Comparison of ENCODE assay signal across 19 mouse cellular contexts in the genomic region with DNA sequence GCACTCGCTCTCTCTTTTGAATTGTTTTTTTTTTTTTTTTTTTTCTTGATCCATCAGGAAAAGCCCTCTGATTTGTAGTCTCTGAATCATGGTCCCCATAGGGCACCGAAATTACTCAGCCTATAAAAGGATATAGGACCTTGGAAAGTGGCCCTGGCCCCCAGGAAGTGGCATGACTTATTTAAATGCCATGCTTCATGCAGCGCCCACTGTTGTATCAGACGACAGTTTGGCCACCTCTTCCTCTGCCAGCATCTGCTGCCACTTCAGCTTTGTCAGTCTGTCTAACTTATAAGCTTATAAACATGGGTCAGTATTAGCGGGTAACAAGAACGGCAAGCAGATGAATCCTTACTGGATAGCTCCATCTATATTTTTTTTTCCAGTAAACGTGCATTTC. TPM values are rescaled to one million over a fixed set of nuclear protein-coding genes. Genes with fewer than 3 reads are reported as not detected.
"Had no signal": no experiment of that assay in that cellular context is flagged by ENCODE, and none has a peak within 500 bp of the region (broad histone marks: within the 10 kb centered on the region; RNA-seq: fewer than 3 reads in every experiment).

No protein-coding gene starts in this region.

- H3K4me1 ChIP-seq: liver, embryonic 12.5 days; megakaryocyte, embryonic 14.5 days; neural tube, embryonic 12.5 days had no signal

- H3K4me2 ChIP-seq: limb, embryonic 15.5 days; liver, embryonic 12.5 days; lung, embryonic 15.5 days; neural tube, embryonic 12.5 days had no signal

- H3K36me3 ChIP-seq: limb, embryonic 15.5 days; liver, embryonic 12.5 days; lung, embryonic 15.5 days; neural tube, embryonic 12.5 days had no signal

- ATAC-seq: liver, embryonic 12.5 days had no signal

- DNase-seq: kidney, adult 11 months; kidney, adult 9 months; kidney, postnatal 36 days; layer of hippocampus, adult 9-11 months; layer of hippocampus, postnatal 36 days; lung, postnatal 14 days; midbrain, embryonic 14.5 days; retina, postnatal 1 day; right cerebral cortex, postnatal 14 days; thymus, adult 18-20 months; thymus, postnatal 14 days had no signal

- H3K27me3 ChIP-seq: limb, embryonic 15.5 days; liver, embryonic 12.5 days; lung, embryonic 15.5 days; neural tube, embryonic 12.5 days had no signal

- H3K9ac ChIP-seq: limb, embryonic 15.5 days; liver, embryonic 12.5 days; lung, embryonic 15.5 days; neural tube, embryonic 12.5 days had no signal

- H3K4me3 ChIP-seq: limb, embryonic 15.5 days; liver, embryonic 12.5 days; lung, embryonic 15.5 days; megakaryocyte, embryonic 14.5 days; neural tube, embryonic 12.5 days had no signal

- H3K9me3 ChIP-seq: limb, embryonic 15.5 days; liver, embryonic 12.5 days; lung, embryonic 15.5 days; neural tube, embryonic 12.5 days had no signal

- H3K27ac ChIP-seq: limb, embryonic 15.5 days; liver, embryonic 12.5 days; lung, embryonic 15.5 days; macrophage; neural tube, embryonic 12.5 days had no signal

RNA-seq across cellular contexts. Expression of a gene that starts 52.8 kb away (rescaled TPM):
- total RNA-seq: neutrophil, adult 5-6 weeks had no signal
- polyA plus RNA-seq: liver, embryonic 16.5 days; macrophage had no signal
